Mouse (Mus musculus) heart, adult 2 months (tissue): Measurements from ENCODE around the gene Ehbp1. TPM values are rescaled to one million over a fixed set of nuclear protein-coding genes. Genes with fewer than 3 reads are reported as not detected.

Experiments used
- DNase-seq, 2 experiments: peaks; one replicate each; pipeline ENCODE4 v3.0.0; 2021
- H3K27ac ChIP-seq: fragments of 200-600 bp; 2 replicates; pipeline ENCODE4 v1.8.1; 2022
- H3K27me3 ChIP-seq: fragments of 200-500 bp; 2 replicates; pipeline ENCODE4 v1.6.1; 2012; ENCODE audit warnings: mild to moderate bottlenecking, low read length, inconsistent platforms, mixed read lengths; ENCODE audit not compliant: control insufficient read depth, insufficient read depth
- H3K36me3 ChIP-seq: fragments of 200-500 bp; 2 replicates; pipeline ENCODE4 v1.6.1; 2012; ENCODE audit warnings: low read length, inconsistent platforms; ENCODE audit not compliant: control insufficient read depth, insufficient read depth
- H3K4me1 ChIP-seq: fragments of 200-500 bp; 2 replicates; pipeline ENCODE4 v1.6.1; 2011; ENCODE audit warnings: low read length; ENCODE audit not compliant: control insufficient read depth, insufficient read depth
- H3K4me3 ChIP-seq: fragments of 200-600 bp; 2 replicates; pipeline ENCODE4 v1.8.1; 2022
- H3K79me2 ChIP-seq: fragments of 200-500 bp; replicated peaks from 2 replicates; pipeline ENCODE4 v1.6.1; 2012; ENCODE audit warnings: mild to moderate bottlenecking, inconsistent platforms, low read length, moderate library complexity, mixed read lengths; ENCODE audit not compliant: control insufficient read depth, insufficient read depth
- H3K9ac ChIP-seq: fragments of 200-500 bp; 2 replicates; pipeline ENCODE4 v1.6.1; 2012; ENCODE audit warnings: low read depth, mild to moderate bottlenecking, control low read depth, inconsistent platforms, low read length, mixed read lengths
- CTCF ChIP-seq: fragments of 200-600 bp; IDR thresholded peaks from 2 replicates; pipeline ENCODE4 v1.8.1; 2022; ENCODE audit warnings: antibody characterized with exemption, mild to moderate bottlenecking, moderate library complexity
- EP300 ChIP-seq: fragments of 200-500 bp; IDR thresholded peaks from 2 replicates; pipeline ENCODE4 v1.6.1; 2011; ENCODE audit warnings: low read depth, low read length, control low read depth; ENCODE audit not compliant: insufficient read depth
- POLR2A ChIP-seq: fragments of 200-500 bp; IDR thresholded peaks from 2 replicates; pipeline ENCODE4 v1.6.1; 2011; ENCODE audit warnings: mild to moderate bottlenecking, low read depth, low read length, control low read depth; ENCODE audit not compliant: insufficient read depth
- WGBS: fragments of 180-500 bp; shearing (Covaris S2); methylation state at CpG from one replicate; pipeline ENCODE4 v1.1.7; 2018; 5-methylcytosine and 5-hydroxymethylcytosine counted together
- intact Hi-C: fragments of 180-260 bp; cut with DNase I; formaldehyde crosslinking; loops from one replicate; pipeline ENCODE4 v1.15.1; 2025
- polyA plus RNA-seq: library from polyadenylated mRNA; depleted of rRNA; stranded (reverse); fragments of >200 nt; gene quantifications from 2 replicates; pipeline ENCODE4 v1.2.3, GENCODE M21; 2012
- total RNA-seq, 2 experiments: library from RNA; stranded (reverse); gene quantifications; 2 replicates each; pipeline ENCODE4 v1.2.3; 2021

The Ehbp1 gene
- total and polyA plus RNA-seq, 3 experiments: 21.3 to 133 (median 111) TPM

DNA sequence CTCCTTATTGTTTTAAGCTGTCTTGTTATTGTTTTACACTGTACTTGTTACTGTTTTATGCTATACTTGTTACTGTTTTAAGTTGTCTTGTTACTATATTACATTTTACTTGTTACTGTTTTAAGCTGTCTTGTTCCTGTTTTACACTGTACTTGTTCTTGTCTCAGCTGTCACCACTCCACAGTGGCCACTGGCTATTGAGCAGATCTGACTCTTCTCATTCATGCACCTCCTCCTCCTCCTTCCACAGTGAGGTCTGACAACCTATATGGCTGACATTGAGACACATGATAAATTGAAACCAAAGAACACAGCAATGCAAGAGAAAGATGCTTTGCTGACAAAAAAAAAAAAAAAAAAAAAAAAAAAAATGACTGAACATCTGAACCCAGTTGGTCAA lies 203.6 kb downstream of the Ehbp1 start:
- H3K27ac ChIP-seq: no peak overlapping the region
- H3K4me1 ChIP-seq: no peaks in the 10 kb centered on the region
- no peaks in the 10 kb centered on the region for H3K27me3 ChIP-seq
- no peak for DNase-seq
- no peak overlapping the region for H3K9ac ChIP-seq
- peaks cover 3% of the 10 kb centered on the region for H3K36me3 ChIP-seq
- intact Hi-C loops: no loop called here
- TF ChIP-seq CTCF (no peak), POLR2A (no peak), EP300 (no peak)
- H3K79me2 ChIP-seq: no peaks in the 10 kb centered on the region
- H3K4me3 ChIP-seq: no peak overlapping the region

DNA sequence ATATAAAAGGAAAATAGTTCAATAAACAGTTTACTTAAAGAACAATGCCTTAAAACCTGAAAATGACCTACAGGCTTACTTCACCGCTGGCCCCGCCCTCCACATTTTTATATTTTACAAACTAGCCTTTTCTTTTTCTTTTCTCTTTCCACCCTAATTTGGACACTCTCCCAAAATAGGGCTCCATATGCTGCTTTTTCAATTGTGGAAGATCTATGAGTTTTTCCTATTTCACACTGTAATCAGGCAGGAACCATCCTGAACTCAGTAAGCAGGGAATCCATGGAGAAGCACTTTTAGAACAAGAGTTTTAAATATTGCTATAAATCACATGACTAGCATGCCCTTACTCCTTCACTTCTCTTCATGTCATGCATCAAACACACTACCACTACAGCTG lies 216.9 kb downstream of the Ehbp1 start:
- H3K79me2 ChIP-seq: no peaks in the 10 kb centered on the region
- intact Hi-C loops: no loop called here
- WGBS: 95% methylated on average over 2 of the region's 2 CpGs
- H3K27ac ChIP-seq: no peak overlapping the region
- no peak for DNase-seq
- TF ChIP-seq CTCF: no peak
- peaks cover 4% of the 10 kb centered on the region for H3K36me3 ChIP-seq
- H3K4me3 ChIP-seq: no peak overlapping the region
- no peaks in the 10 kb centered on the region; the same call in 1 of the 2 replicates for H3K4me1 ChIP-seq
- no peaks in the 10 kb centered on the region for H3K27me3 ChIP-seq
- H3K9ac ChIP-seq: no peak overlapping the region

DNA sequence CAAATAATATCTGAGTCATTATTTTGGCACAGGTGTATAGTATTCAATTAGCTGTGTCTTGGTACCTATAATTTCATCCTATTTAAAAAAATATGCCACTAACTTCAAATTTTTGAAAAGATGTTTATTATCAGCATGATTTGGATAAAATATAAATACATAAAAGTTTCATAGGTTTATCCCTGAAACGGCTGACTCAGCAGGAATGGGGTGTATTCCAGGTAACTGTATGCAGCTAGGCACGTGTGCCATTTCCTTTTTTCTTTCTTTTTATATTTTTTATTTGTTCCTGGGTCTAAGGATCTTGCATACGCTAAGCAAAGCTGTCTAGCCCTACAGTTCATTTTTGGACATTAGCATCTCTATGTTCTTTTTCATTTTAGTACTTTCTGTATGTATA lies 223.2 kb downstream of the Ehbp1 start:
- 89% methylated on average over 3 of the region's 3 CpGs for WGBS
- DNase-seq: no peak
- intact Hi-C loops: no loop called here
- Histone ChIP-seq H3K36me3 (peaks cover 4% of the 10 kb centered on the region), H3K79me2 (no peaks in the 10 kb centered on the region), H3K9ac (no peak overlapping the region), H3K4me3 (no peak overlapping the region), H3K27me3 (no peaks in the 10 kb centered on the region), H3K4me1 (no peaks in the 10 kb centered on the region), H3K27ac (no peak overlapping the region)
- TF ChIP-seq CTCF: no peak
- no peak for TF ChIP-seq EP300
- TF ChIP-seq POLR2A: no peak

DNA sequence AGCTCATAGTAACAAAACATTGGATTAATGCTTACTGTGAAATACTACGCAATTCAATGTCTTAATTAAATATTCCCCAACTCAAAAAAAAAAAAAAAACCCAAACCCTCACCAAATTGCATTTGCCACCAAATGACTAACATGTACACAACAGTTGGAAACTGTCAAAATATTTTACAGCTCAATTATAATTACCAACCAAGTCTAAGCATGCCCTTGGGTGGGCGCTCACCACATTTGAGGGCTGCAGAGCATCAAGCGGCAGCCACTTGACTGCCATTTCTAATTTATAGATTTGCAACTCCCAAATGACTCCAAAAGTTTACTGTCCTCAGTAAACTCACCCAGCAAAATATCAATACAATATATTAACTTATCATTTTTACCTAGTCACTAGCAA lies 229.9 kb downstream of the Ehbp1 start:
- intact Hi-C loops: no loop called here
- 97% methylated on average over 3 of the region's 3 CpGs for WGBS
- Histone ChIP-seq H3K9ac (no peak overlapping the region), H3K79me2 (no peaks in the 10 kb centered on the region; the same call in 1 of the 2 replicates), H3K4me3 (no peak overlapping the region), H3K36me3 (no peaks in the 10 kb centered on the region), H3K4me1 (no peaks in the 10 kb centered on the region), H3K27me3 (no peaks in the 10 kb centered on the region), H3K27ac (no peak overlapping the region)
- no peak for DNase-seq
- no peak for TF ChIP-seq POLR2A
- no peak for TF ChIP-seq CTCF
- TF ChIP-seq EP300: no peak

DNA sequence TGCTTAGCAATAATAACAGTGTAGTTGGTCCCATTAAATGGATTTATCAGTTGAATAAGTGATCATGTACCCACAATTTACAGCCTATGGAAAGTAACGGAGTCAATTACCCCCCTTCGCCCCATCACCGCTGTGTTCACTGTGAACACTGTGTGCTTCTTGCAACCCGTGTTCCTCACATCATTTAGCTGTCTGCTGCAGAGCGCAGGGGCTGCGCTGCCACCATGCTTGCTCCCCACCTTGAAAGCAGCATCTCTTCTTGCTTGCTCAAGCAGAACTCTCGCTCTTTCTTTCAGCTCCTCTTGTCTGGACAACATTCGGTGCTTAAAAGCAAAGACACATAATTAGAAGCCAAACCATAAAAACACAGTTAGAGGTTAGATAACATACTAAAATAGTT lies 252.7 kb downstream of the Ehbp1 start:
- intact Hi-C loops: loop anchor here (10.0 kb wide), 1 partner anchor 115 kb away; no protein-coding TSS in a partner anchor
- WGBS: 92% methylated on average over 8 of the region's 8 CpGs

DNA sequence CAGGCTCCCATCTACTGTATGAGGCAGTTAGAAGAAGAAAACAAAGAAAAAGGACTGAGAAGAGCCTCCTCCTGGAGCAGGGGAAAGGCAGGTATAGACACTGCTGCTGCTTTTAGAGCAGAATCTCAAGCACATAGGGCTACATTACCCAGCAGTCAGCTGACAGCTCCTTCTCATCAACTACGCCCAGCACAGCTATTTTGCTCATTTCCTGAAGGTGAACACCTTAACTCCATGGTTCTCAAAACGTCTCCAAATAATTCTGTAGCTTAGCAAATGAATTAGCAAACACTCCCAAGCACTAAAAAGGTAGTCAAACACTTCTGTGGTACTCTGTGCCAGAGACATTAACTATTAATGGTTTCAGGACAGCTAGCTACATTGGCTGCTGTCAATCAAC lies 278.7 kb downstream of the Ehbp1 start:
- Histone ChIP-seq H3K79me2 (no peaks in the 10 kb centered on the region), H3K4me3 (no peak overlapping the region), H3K4me1 (no peaks in the 10 kb centered on the region), H3K27me3 (no peaks in the 10 kb centered on the region), H3K9ac (no peak overlapping the region), H3K27ac (no peak overlapping the region), H3K36me3 (peaks cover 8% of the 10 kb centered on the region)
- no peak for TF ChIP-seq POLR2A
- 43% methylated on average over 2 of the region's 2 CpGs for WGBS
- no peak for DNase-seq
- intact Hi-C loops: no loop called here

More for the DNA sequence above, 252.7 kb downstream of the Ehbp1 start:
- no peaks in the 10 kb centered on the region for H3K27me3 ChIP-seq
- no peak overlapping the region for H3K4me3 ChIP-seq
- H3K27ac ChIP-seq: no peak overlapping the region
- H3K4me1 ChIP-seq: no peaks in the 10 kb centered on the region
- TF ChIP-seq CTCF (no peak), EP300 (no peak), POLR2A (no peak)
- H3K9ac ChIP-seq: no peak overlapping the region
- no peaks in the 10 kb centered on the region for H3K36me3 ChIP-seq
- peaks cover 1% of the 10 kb centered on the region; the same call in 1 of the 2 replicates for H3K79me2 ChIP-seq
- no peak for DNase-seq
